Mouse (Mus musculus) lung, adult 2 months (tissue): ENCODE results near the gene Cpne4.

ENCODE experiments used
- CTCF ChIP-seq: fragments of 200-500 bp; IDR thresholded peaks from 2 replicates; pipeline ENCODE4 v1.5.1; 2011; ENCODE audit warnings: mild to moderate bottlenecking, low read length, control low read depth; ENCODE audit not compliant: insufficient read depth
- POLR2A ChIP-seq: fragments of 200-500 bp; IDR thresholded peaks from 2 replicates; pipeline ENCODE4 v1.6.1; 2011; ENCODE audit warnings: low read depth, mild to moderate bottlenecking, control low read depth, low read length, borderline replicate concordance; ENCODE audit errors: extremely low read depth

DNA sequence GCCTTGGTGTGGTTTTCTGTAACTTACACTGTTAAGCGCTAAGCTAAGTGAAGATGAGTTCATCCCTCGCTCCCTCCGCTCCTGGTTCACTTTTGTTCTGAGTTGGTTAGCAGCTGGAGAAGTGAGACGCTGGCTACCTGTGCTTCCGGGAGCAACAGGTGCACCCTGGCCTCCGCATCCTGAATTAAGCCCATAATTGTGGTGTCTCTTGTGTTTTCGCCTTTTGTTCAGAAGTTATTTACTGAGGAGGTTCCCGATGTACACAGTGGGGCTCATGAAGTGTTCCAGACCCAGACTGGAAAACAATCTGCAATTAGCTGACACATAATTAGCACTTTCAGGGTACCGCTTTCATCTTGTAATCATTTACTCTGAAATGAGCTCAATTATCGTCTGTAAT, 522.0 kb downstream of the Cpne4 start:
- TF ChIP-seq CTCF: no peak
- no peak for TF ChIP-seq POLR2A
